Mouse (Mus musculus): ENCODE data around the gene Olfr568.

DNA sequence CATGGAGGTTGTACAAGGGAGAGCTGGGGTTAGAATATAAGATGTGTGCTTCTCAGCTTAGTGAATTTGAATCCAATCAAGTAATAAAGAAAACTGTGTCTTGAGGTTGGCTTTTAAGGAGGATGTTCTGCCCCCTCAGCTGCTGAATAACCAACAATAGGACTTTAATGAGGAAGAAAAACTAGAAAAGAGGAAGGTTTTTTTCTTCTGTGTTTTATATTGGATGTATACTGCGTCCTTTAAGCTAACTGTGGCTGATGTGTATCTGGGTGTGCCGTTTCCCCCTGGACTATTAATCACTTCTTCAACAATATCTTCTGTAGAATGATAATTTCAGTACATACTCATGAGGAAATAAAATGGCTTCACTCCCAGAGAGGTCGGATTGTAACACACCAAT is 50.2 kb downstream of the Olfr568 start:
- no peak for TF ChIP-seq CTCF (conservative IDR thresholded peaks at IDR 0.05; ENCODE audit: low read length)
- TF ChIP-seq NANOG (IDR thresholded peaks at IDR 0.05; ENCODE audit: borderline replicate concordance, low read length): no peak

All from E14TG2a.4 (cell line).